ENCODE assay signal across 17 mouse cellular contexts in genomic region chr3:98120884-98121283, GRCm38 (mm10). TPM values are rescaled to one million over a fixed set of nuclear protein-coding genes. Genes with fewer than 3 reads are reported as not detected.
"Had no signal": no experiment of that assay in that cellular context is flagged by ENCODE, and none has a peak within 500 bp of the region (broad histone marks: within the 10 kb centered on the region; RNA-seq: fewer than 3 reads in every experiment).

No protein-coding gene starts in this region.

- ATAC-seq: liver, embryonic 12.5 days had no signal

- H3K4me2 ChIP-seq: limb, embryonic 15.5 days; liver, embryonic 12.5 days; lung, embryonic 14.5 days had no signal

- H3K27me3 ChIP-seq: limb, embryonic 15.5 days; liver, embryonic 12.5 days had no signal

- H3K9me3 ChIP-seq: limb, embryonic 15.5 days; liver, embryonic 12.5 days had no signal

- H3K9ac ChIP-seq: limb, embryonic 15.5 days; liver, embryonic 12.5 days; lung, embryonic 14.5 days had no signal

- H3K4me3 ChIP-seq: limb, embryonic 15.5 days; liver, embryonic 12.5 days had no signal

- H3K27ac ChIP-seq: kidney, postnatal 0 days; limb, embryonic 15.5 days; liver, embryonic 12.5 days had no signal

- DNase-seq: kidney, adult 11 months; kidney, adult 9 months; kidney, postnatal 36 days; layer of hippocampus, adult 9-11 months; layer of hippocampus, postnatal 36 days; lung, embryonic 14.5 days; lung, postnatal 10 days; lung, postnatal 4 days; thymus, postnatal 4 days had no signal

- H3K4me1 ChIP-seq: limb, embryonic 15.5 days had no signal

RNA-seq across cellular contexts. Expression of gene Adam30, which starts 39.5 kb away (rescaled TPM):
- polyA plus RNA-seq: kidney, postnatal 0 days; limb, embryonic 11.5 days; limb, embryonic 15.5 days; liver, embryonic 12.5 days; liver, embryonic 16.5 days; lung, embryonic 14.5 days; midbrain, postnatal 0 days; neural tube, embryonic 11.5 days; thymus, postnatal 0 days had no signal
